ENCODE assay signal across 9 mouse cellular contexts in the genomic region with DNA sequence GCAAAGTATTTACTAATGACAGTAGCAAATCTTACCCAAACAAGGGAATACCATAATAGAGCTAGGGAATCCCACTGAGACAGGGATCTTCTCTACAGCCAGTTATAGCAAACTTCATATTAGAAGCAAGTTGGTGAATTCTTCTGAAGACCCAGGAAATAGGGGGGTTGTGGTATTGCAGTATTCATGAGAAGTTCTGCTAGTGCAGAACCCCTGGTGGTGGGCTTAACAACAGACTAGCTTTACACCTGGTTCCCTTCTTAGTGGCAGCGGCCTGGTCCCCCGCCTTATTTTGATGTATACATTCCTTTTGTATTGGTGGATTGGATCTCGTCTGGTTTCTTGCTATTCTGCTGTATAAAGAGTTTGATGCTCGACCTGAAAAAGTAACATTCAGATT. TPM values are rescaled to one million over a fixed set of nuclear protein-coding genes. Genes with fewer than 3 reads are reported as not detected.
A peak's percentile ranks its signal among the peaks of the same experiment; 100 is the strongest.
DNase-seq lines count a peak whose midpoint lies in the region; TF ChIP-seq lines count a peak whose summit lies in the region.
"Not testable (repeated sequence)": the region's sequence is repeated elsewhere in the genome, so short reads cannot be mapped to it uniquely, and the experiment has no call there.
"Had no signal": no experiment of that assay in that cellular context is flagged by ENCODE, and none has a peak within 500 bp of the region (broad histone marks: within the 10 kb centered on the region; RNA-seq: fewer than 3 reads in every experiment).

No protein-coding gene starts in this region.

- H3K36me3 ChIP-seq in ES-Bruce4 (ENCODE audit: control insufficient read depth, insufficient read depth, low read length, poor library complexity, severe bottlenecking); ES-E14 (ENCODE audit: control insufficient read depth, insufficient read depth, low read length, poor library complexity, severe bottlenecking): not testable (repeated sequence)

- DNase-seq in ES-CJ7 (ENCODE audit: low read depth, low spot score) (peak; percentile 27), ES-E14 (ENCODE audit: low read depth, low spot score) (peak; percentile 16), R1 (ENCODE audit: low read depth, low spot score) (peak; percentile 86), ZHBTc4 (ENCODE audit: low read depth, low spot score) (peak; percentile 55)

- not testable (repeated sequence) for TF ChIP-seq EP300 in ES-Bruce4 (IDR thresholded peaks at IDR 0.05; ENCODE audit: insufficient read depth, low read depth, low read length)

- H3K4me3 ChIP-seq in ES-Bruce4 (ENCODE audit: low read depth, low read length); ES-E14 (ENCODE audit: insufficient read depth in 1 of 2, low read depth in 1 of 2, low read length in 2 of 2, poor library complexity in 1 of 2, severe bottlenecking in 1 of 2): not testable (repeated sequence)

- in situ Hi-C loops in ES-E14 (cut with MboI; ENCODE audit: low sequenced_read_pairs in 2 of 2, unreplicated experiment in 2 of 2), result not testable (repeated sequence)

- H3K4me1 ChIP-seq in ES-Bruce4 (ENCODE audit: control insufficient read depth, insufficient read depth, low read length); ES-E14 (ENCODE audit: control insufficient read depth in 2 of 2, insufficient read depth in 2 of 2, low read length in 2 of 2, poor library complexity in 1 of 2): not testable (repeated sequence)

- H3K9ac ChIP-seq in ES-Bruce4 (ENCODE audit: low read depth, poor library complexity, severe bottlenecking); ES-E14 (ENCODE audit: insufficient read depth, low read depth, low read length, poor library complexity, severe bottlenecking): not testable (repeated sequence)

- TF ChIP-seq CTCF in ES-Bruce4 (IDR thresholded peaks at IDR 0.05; ENCODE audit: low read depth, low read length), result not testable (repeated sequence)

- TF ChIP-seq POLR2A in ES-Bruce4 (IDR thresholded peaks at IDR 0.05; ENCODE audit: insufficient read depth, low read length), result not testable (repeated sequence)

- H3K27ac ChIP-seq in ES-Bruce4 (ENCODE audit: insufficient read depth, low read length), result peak overlapping the region; percentile 28; the same call in 1 of the 2 replicates
- peak overlapping the region; percentile 58; the same call in 1 of the 2 replicates for H3K27ac ChIP-seq in ES-E14 (ENCODE audit: insufficient read depth, low read depth, low read length, poor library complexity, severe bottlenecking)

- H3K9me3 ChIP-seq in ES-Bruce4 (replicated peaks; ENCODE audit: control insufficient read depth, insufficient read depth, low read length, poor library complexity, severe bottlenecking); ES-E14 (ENCODE audit: control insufficient read depth, insufficient read depth, low read depth, low read length): not testable (repeated sequence)

- H3K27me3 ChIP-seq in ES-Bruce4 (ENCODE audit: control insufficient read depth, insufficient read depth, low read length, poor library complexity, severe bottlenecking), result not testable (repeated sequence)

RNA-seq across cellular contexts. Expression of a gene that starts 39.6 kb away (rescaled TPM):
- not detected in 2 replicates for polyA plus RNA-seq in ES-Bruce4 (2011; ENCODE audit: insufficient read depth, insufficient read length, low read depth, missing spikeins)
- total RNA-seq in ES-E14 (2012; rRNA removed), result not detected in 2 replicates
- total RNA-seq: MEL had no signal
- polyA plus RNA-seq: C2C12, G1E, Patski had no signal

Comparison
In these comparisons a context has a peak if more than half of its experiments do, and no peak if none do; other contexts are left out.
1. DNase-seq: peak in every context shown above with its lines; median percentile 86 in R1; 55 in ZHBTc4; 27 in ES-CJ7; 16 in ES-E14.